Mouse (Mus musculus) limb, embryonic 15.5 days (tissue): ENCODE results near the gene Tcp10c. TPM values are rescaled to one million over a fixed set of nuclear protein-coding genes. Genes with fewer than 3 reads are reported as not detected.
"Not testable (repeated sequence)": the region's sequence is repeated elsewhere in the genome, so short reads cannot be mapped to it uniquely, and the experiment has no call there.

ENCODE experiments used
- ATAC-seq: fragments of 200-750 bp; cut with Nextera tagmentation; 2 replicates; pipeline ENCODE4 v1.8.0; 2017; ENCODE audit warnings: low read depth, moderate TSS enrichment; ENCODE audit not compliant: insufficient number of reproducible peaks, low FRiP score, low TSS enrichment
- H3K27ac ChIP-seq: fragments of 300-500 bp; sonication (generic); 2 replicates; pipeline ENCODE4 v1.5.1; 2015; ENCODE audit warnings: moderate library complexity, mild to moderate bottlenecking, inconsistent platforms
- H3K27me3 ChIP-seq: fragments of 300-500 bp; sonication (generic); 2 replicates; pipeline ENCODE4 v1.6.1; 2015; ENCODE audit warnings: inconsistent platforms
- H3K36me3 ChIP-seq: fragments of 300-500 bp; sonication (generic); 2 replicates; pipeline ENCODE4 v1.6.1; 2015; ENCODE audit warnings: inconsistent platforms
- H3K4me1 ChIP-seq: fragments of 300-500 bp; sonication (generic); 2 replicates; pipeline ENCODE4 v1.6.1; 2015; ENCODE audit warnings: inconsistent platforms
- H3K4me2 ChIP-seq: fragments of 300-500 bp; sonication (generic); 2 replicates; pipeline ENCODE4 v1.6.1; 2015; ENCODE audit warnings: mild to moderate bottlenecking, inconsistent platforms
- H3K4me3 ChIP-seq: fragments of 300-500 bp; sonication (generic); 2 replicates; pipeline ENCODE4 v1.5.1; 2015; ENCODE audit warnings: mild to moderate bottlenecking, inconsistent platforms
- H3K9ac ChIP-seq: fragments of 300-500 bp; sonication (generic); 2 replicates; pipeline ENCODE4 v1.6.1; 2015; ENCODE audit warnings: inconsistent platforms
- H3K9me3 ChIP-seq: fragments of 300-500 bp; sonication (generic); 2 replicates; pipeline ENCODE4 v1.6.1; 2016; ENCODE audit warnings: inconsistent platforms
- WGBS: fragments of 180-500 bp; shearing (Covaris S2); methylation state at CpG from one replicate; pipeline ENCODE4 v1.1.7; 2015; 5-methylcytosine and 5-hydroxymethylcytosine counted together
- polyA plus RNA-seq: library from polyadenylated mRNA; unstranded; fragments of >200 nt; fragmentation: Nextera tagmentation; extraction: Ambion mirVana; gene quantifications from 2 replicates; pipeline ENCODE4 v1.2.1, GENCODE M21; 2015

Tcp10c gene
- polyA plus RNA-seq, 1 experiment from 2014 or later: not detected

- H3K4me2 ChIP-seq, H3K9ac ChIP-seq, H3K27ac ChIP-seq, H3K27me3 ChIP-seq, H3K9me3 ChIP-seq, H3K4me3 ChIP-seq, H3K4me1 ChIP-seq, H3K36me3 ChIP-seq, ATAC-seq: not testable (repeated sequence)
- WGBS: 82% methylated on average over 5 of the region's 5 CpGs
Measured at GRCm38 (mm10) chr17:13403527-13404131, 49.3 kb downstream of the Tcp10c start.

- H3K4me3 ChIP-seq, H3K4me1 ChIP-seq, H3K9ac ChIP-seq, H3K27ac ChIP-seq, H3K9me3 ChIP-seq, H3K36me3 ChIP-seq, H3K27me3 ChIP-seq, ATAC-seq, H3K4me2 ChIP-seq: not testable (repeated sequence)
- WGBS: 77% methylated on average over 3 of the region's 3 CpGs
Measured at GRCm38 (mm10) chr17:13406023-13406422, 51.7 kb downstream of the Tcp10c start.

DNA sequence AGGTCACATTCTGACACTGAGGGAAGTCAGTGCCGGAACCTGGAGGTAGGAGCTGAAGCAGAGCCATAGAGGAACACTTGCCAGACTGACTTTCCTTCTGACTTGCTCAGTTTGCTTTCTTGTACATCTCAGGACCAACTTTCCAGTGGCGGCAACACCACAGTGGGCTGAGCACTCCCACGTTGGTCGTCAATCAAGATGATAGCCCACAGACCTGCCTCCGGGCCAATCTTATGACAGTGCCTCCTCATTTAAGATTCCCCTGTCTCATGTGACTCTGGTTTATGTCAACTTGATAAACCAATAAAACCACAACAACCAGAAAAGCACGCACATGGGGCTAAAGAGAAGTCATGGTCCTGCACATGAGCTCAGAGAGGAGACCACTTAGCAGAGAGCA lies 52.3 kb downstream of the Tcp10c start:
- not testable (repeated sequence) for H3K27me3 ChIP-seq, H3K27ac ChIP-seq, H3K4me3 ChIP-seq, H3K4me2 ChIP-seq, H3K9me3 ChIP-seq, ATAC-seq, H3K9ac ChIP-seq, H3K4me1 ChIP-seq, H3K36me3 ChIP-seq
- 87% methylated on average over 6 of the region's 6 CpGs for WGBS

DNA sequence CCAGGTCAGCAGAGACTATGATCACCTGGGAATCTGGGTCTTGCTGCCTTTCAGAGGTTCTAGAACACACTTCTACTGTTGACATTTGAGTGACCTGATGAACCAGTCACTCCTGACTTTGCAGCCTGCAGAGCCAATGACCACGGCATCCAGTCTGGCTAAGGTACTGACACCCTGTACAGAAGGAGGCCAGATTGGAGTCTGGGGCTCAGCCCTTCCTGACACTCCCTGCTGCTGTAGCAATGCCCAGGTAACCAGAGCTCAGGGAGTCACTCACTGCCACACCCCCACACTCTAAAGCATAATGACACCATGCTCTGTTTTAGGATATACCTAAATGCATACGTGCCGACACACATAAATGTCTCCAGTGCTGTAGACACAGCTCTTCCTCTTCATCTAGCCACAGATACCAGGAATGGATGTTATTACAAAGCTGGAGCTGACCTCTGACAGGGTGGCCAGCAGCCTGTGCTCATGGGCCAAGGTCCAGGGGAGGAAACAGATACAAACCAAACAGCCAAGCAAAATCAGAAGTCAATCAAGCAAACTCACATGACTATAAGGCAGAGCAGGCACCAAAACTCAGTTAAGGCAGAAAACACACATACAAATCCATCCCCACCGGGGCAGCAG lies 53.4 kb downstream of the Tcp10c start:
- not testable (repeated sequence) for H3K36me3 ChIP-seq
- 0 out of 2 replicates have a peak, but pooled peaks have one; percentile 26 for ATAC-seq
- 90% methylated on average over 3 of the region's 4 CpGs for WGBS

GRCm38 (mm10) chr17:13408257-13408633 lies 53.9 kb downstream of the Tcp10c start:
- ATAC-seq, H3K4me1 ChIP-seq, H3K4me2 ChIP-seq, H3K9me3 ChIP-seq, H3K9ac ChIP-seq, H3K36me3 ChIP-seq, H3K27ac ChIP-seq, H3K4me3 ChIP-seq, H3K27me3 ChIP-seq: not testable (repeated sequence)
- 91% methylated on average over 11 of the region's 11 CpGs for WGBS

More for the DNA sequence above, 53.4 kb downstream of the Tcp10c start:
- H3K27ac ChIP-seq, H3K27me3 ChIP-seq, H3K9ac ChIP-seq, H3K4me3 ChIP-seq, H3K4me1 ChIP-seq, H3K9me3 ChIP-seq, H3K4me2 ChIP-seq: not testable (repeated sequence)

DNA sequence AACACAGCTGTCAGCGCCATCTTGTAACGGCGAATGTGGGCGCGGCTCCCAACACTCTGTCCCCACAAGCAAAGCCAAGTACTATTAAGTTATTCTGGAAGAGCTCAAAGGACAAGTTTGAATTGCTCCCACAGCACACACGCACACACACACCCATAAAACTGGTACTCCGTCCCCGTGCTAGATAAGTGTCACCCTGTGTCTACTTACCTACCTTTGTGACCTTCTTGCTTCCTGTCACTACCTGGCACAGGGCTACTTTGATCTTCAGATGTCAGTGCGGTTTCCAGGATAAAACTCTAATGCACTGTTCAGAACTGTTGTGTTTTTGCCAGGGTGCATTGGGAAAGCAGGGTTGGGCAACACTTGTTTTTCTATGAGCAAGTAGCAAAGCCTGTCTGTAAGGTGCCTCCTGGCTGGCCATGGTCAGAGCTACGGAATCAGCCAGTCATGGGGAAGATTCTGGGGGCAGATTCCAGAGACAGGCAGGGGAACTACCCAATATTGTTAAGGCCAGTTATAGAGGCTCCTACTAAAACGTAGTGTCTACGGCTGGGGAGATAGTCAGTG lies 66.7 kb downstream of the Tcp10c start:
- WGBS: 90% methylated on average over 11 of the region's 12 CpGs
- not testable (repeated sequence) for H3K4me2 ChIP-seq, H3K9me3 ChIP-seq, H3K27me3 ChIP-seq, H3K4me3 ChIP-seq, ATAC-seq, H3K9ac ChIP-seq, H3K4me1 ChIP-seq, H3K36me3 ChIP-seq, H3K27ac ChIP-seq

- not testable (repeated sequence) for H3K36me3 ChIP-seq, H3K27me3 ChIP-seq, ATAC-seq, H3K27ac ChIP-seq, H3K4me3 ChIP-seq, H3K4me2 ChIP-seq, H3K9me3 ChIP-seq, H3K9ac ChIP-seq, H3K4me1 ChIP-seq
- WGBS: 87% methylated on average over 5 of the region's 5 CpGs
Measured at GRCm38 (mm10) chr17:13422638-13423037, 68.3 kb downstream of the Tcp10c start.

DNA sequence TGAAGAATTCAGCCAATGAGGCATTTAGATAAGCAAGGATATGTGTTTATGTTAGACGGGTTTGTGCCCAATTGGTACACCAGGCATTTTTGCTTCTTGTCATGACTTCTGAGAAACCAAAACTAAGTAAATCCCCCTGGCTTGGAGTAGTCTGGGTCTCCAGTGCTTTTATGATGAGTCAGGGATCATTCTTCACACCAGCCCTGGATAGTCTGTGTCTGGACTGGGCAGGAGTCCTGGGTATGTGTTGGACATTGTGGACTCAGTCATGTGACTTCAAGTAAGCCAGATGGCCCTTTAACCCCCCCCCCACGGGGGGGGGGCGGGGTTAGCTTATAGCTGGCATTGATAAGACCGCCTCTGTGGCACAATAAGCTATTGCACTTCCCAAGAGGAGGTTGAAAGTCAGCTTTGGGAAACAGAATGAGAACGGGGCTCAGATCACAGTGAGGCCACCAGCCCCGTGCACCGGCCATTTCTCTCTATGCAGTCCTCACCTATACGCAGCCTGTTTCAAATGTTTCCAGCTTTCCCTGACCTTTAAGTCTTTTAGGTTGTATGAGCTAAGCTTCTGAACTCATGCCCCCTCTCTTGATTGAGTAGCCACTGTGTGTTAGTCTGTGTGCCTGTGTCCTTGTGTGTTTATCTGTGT lies 69.1 kb downstream of the Tcp10c start:
- H3K36me3 ChIP-seq, H3K4me3 ChIP-seq, H3K9me3 ChIP-seq, H3K9ac ChIP-seq, H3K4me2 ChIP-seq, H3K27me3 ChIP-seq, H3K4me1 ChIP-seq, H3K27ac ChIP-seq: not testable (repeated sequence)
- 68% methylated on average over 8 of the region's 8 CpGs for WGBS
- ATAC-seq: peak; percentile 21; the same call in 1 of the 2 replicates

- H3K4me3 ChIP-seq, H3K9me3 ChIP-seq, H3K27ac ChIP-seq, H3K4me2 ChIP-seq, H3K9ac ChIP-seq, H3K36me3 ChIP-seq, H3K4me1 ChIP-seq, H3K27me3 ChIP-seq: not testable (repeated sequence)
- ATAC-seq: peak; percentile 31; the same call in 1 of the 2 replicates
- 85% methylated on average over 6 of the region's 6 CpGs for WGBS
Measured at GRCm38 (mm10) chr17:13424321-13424720, 69.9 kb downstream of the Tcp10c start.

GRCm38 (mm10) chr17:13425694-13426093 lies 71.3 kb downstream of the Tcp10c start:
- ATAC-seq: peak; percentile 17; the same call in 1 of the 2 replicates
- not testable (repeated sequence) for H3K36me3 ChIP-seq, H3K9me3 ChIP-seq, H3K27me3 ChIP-seq, H3K4me2 ChIP-seq, H3K4me1 ChIP-seq, H3K4me3 ChIP-seq, H3K9ac ChIP-seq, H3K27ac ChIP-seq
- 78% methylated on average over 2 of the region's 5 CpGs for WGBS

DNA sequence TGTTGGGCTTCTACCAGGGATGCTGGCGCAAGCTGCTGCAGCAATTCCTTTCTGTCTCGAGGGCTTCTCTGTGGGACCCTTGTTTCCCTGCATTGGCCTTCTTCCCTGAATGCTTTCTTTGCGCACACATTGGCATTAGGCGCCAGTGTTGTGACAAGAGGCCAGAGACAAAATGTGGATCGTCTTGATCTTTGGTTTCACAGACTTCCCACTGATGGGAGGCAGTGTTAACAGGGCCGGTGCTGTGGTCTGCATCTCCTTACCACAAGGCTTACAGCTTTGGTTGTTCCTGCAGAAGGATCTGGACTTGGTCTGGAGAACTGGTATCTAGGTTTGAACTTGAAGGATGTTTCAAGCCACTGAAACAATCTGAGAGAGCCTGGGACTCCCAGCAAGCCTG lies 72.1 kb downstream of the Tcp10c start:
- not testable (repeated sequence) for H3K27me3 ChIP-seq

More for the DNA sequence above, 72.1 kb downstream of the Tcp10c start:
- not testable (repeated sequence) for ATAC-seq, H3K4me2 ChIP-seq, H3K9ac ChIP-seq, H3K9me3 ChIP-seq, H3K4me3 ChIP-seq, H3K36me3 ChIP-seq, H3K27ac ChIP-seq, H3K4me1 ChIP-seq
- 87% methylated on average over 4 of the region's 6 CpGs for WGBS
